Mouse (Mus musculus) naive thymus-derived CD4-positive, alpha-beta T cell, adult 2 months (primary cell): Measurements from ENCODE around the gene Gli1.
"Not testable (repeated sequence)": the region's sequence is repeated elsewhere in the genome, so short reads cannot be mapped to it uniquely, and the experiment has no call there.

Experiments used
- DNase-seq: peaks from one replicate; pipeline ENCODE4 v3.0.0-alpha.2; 2011; ENCODE audit warnings: low read depth

Gene Gli1

GRCm38 (mm10) chr10:127322178-127322577 is 19.6 kb downstream of the Gli1 start:
- peak; percentile 58 for DNase-seq

GRCm38 (mm10) chr10:127321621-127322020 is 20.2 kb downstream of the Gli1 start, which contains the start of gene Arhgap9:
Gene Arhgap9 (plus strand): TSS chr10:127321964.
- DNase-seq: peak; percentile 76

- DNase-seq: no peak
Measured at GRCm38 (mm10) chr10:127319969-127320368, 21.8 kb downstream of the Gli1 start.

- no peak for DNase-seq
Measured at GRCm38 (mm10) chr10:127318009-127318408, 23.8 kb downstream of the Gli1 start.

GRCm38 (mm10) chr10:127317277-127317676 is 24.5 kb downstream of the Gli1 start:
- no peak for DNase-seq

- DNase-seq: not testable (repeated sequence)
Measured at GRCm38 (mm10) chr10:127314950-127315349, 26.8 kb downstream of the Gli1 start.

GRCm38 (mm10) chr10:127313516-127313915 is 28.3 kb downstream of the Gli1 start:
- not testable (repeated sequence) for DNase-seq

GRCm38 (mm10) chr10:127312858-127313257 is 28.9 kb downstream of the Gli1 start:
- DNase-seq: no peak

- DNase-seq: peak; percentile 92
Measured at GRCm38 (mm10) chr10:127312356-127312676, 29.5 kb downstream of the Gli1 start.

GRCm38 (mm10) chr10:127311476-127312355 is 30.1 kb downstream of the Gli1 start, which contains the start of gene Mars:
Gene Mars (minus strand): TSS chr10:127311786.
- DNase-seq: peak; percentile 94

GRCm38 (mm10) chr10:127310523-127311475 is 31.0 kb downstream of the Gli1 start:
- DNase-seq: no peak

- not testable (repeated sequence) for DNase-seq
Measured at GRCm38 (mm10) chr10:127309167-127309566, 32.6 kb downstream of the Gli1 start.

GRCm38 (mm10) chr10:127303136-127303535 is 38.6 kb downstream of the Gli1 start:
- DNase-seq: no peak

GRCm38 (mm10) chr10:127300361-127300760 is 41.4 kb downstream of the Gli1 start:
- DNase-seq: no peak

GRCm38 (mm10) chr10:127297015-127297871 is 44.5 kb downstream of the Gli1 start:
- no peak for DNase-seq

GRCm38 (mm10) chr10:127295986-127296794 is 45.6 kb downstream of the Gli1 start:
- DNase-seq: no peak

- no peak for DNase-seq
Measured at GRCm38 (mm10) chr10:127294895-127295510, 46.8 kb downstream of the Gli1 start.

GRCm38 (mm10) chr10:127293590-127294113 is 48.1 kb downstream of the Gli1 start:
- DNase-seq: no peak

GRCm38 (mm10) chr10:127292987-127293538 is 48.7 kb downstream of the Gli1 start:
- no peak for DNase-seq
